Mouse (Mus musculus) layer of hippocampus, postnatal 10 days (tissue): ENCODE data around the gene Gm11214. TPM values are rescaled to one million over a fixed set of nuclear protein-coding genes. Genes with fewer than 3 reads are reported as not detected.

ENCODE experiments used
- DNase-seq, 2 experiments: peaks; one replicate each; pipeline ENCODE4 v3.0.0; 2021; ENCODE audit warnings: low spot score in 2 of 2
- total RNA-seq, 2 experiments: library from RNA; stranded (reverse); gene quantifications; 2 replicates each; pipeline ENCODE4 v1.2.3; 2021

Gm11214 gene
- total RNA-seq, 2 experiments from 2014 or later: not detected

DNA sequence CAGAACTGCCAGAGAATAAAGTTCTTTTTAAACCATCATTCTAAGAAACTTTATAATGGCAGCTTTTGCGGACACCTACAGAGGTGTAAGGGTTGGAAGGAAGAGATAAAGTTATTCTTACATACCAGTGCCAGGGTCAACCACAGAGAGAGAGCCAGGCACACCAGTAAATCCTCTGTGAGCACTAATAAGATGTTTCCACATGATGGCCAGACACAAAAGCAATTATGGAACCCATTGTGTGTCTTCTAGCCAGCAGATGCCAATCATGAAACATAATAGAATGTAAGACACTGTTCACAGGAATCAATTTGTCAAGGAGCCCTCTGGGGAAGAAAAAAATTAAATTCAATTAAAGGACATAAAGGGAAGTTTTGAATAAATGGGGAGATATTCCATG, 1.8 kb downstream of the Gm11214 start:
- no peak for DNase-seq

DNA sequence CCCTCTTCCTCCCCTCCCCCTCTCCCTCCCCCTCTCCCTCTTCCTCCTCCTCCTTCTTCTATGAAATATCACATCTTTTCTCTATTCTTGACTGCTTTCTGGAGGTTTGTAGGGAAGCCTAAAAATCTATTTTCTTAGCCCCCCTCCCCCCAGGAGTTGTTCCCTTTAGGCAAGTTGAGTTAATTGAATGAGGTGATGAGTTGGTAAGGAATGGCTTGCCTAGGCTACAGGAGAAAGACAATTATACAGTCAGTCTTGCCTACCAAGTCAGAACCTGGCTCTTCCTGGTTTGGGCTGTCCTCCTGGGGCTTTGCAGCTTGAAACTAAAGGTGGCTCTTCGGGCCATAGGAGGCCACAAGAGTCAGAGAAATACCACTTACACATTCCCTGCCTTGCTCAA, 3.4 kb downstream of the Gm11214 start:
- no peak for DNase-seq

DNA sequence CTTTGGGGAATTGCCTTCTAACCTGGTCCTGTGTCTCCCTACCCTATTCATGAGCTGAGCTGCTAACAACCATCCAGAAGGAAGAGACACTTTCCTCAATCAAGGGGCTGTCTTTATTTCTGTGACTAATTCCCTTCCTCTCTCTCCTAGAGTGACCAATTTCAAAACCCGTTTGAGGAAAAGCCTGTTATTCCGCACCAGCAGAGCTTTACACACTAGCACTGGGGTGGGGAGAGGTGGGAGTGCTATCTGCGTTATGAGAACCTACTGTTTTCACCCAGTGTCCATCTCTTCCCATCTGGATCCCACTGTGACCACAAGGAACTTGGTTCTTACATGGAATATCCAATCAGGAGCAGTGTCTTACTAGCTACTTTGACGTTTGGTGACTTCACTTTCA, 4.1 kb downstream of the Gm11214 start:
- DNase-seq: no peak

DNA sequence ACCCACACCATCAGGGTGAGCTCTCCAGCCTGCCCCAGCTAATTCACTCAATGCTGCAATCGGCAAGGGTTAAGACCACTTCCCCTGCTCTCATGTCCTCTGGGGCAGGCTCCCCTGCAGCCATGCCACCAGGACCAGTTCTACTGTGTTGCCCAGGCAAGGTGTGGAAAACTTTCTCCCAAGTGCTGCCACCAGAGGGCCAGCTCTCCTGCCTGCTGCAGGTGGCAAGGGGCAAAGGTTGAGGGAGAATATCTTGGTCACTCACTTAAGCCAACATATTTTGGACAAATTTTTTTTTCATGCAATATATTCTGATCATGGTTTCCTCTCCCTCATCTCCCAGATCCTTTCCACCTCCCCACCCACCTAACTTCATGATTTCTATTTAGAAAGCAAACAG, 8.8 kb downstream of the Gm11214 start:
- no peak for DNase-seq

DNA sequence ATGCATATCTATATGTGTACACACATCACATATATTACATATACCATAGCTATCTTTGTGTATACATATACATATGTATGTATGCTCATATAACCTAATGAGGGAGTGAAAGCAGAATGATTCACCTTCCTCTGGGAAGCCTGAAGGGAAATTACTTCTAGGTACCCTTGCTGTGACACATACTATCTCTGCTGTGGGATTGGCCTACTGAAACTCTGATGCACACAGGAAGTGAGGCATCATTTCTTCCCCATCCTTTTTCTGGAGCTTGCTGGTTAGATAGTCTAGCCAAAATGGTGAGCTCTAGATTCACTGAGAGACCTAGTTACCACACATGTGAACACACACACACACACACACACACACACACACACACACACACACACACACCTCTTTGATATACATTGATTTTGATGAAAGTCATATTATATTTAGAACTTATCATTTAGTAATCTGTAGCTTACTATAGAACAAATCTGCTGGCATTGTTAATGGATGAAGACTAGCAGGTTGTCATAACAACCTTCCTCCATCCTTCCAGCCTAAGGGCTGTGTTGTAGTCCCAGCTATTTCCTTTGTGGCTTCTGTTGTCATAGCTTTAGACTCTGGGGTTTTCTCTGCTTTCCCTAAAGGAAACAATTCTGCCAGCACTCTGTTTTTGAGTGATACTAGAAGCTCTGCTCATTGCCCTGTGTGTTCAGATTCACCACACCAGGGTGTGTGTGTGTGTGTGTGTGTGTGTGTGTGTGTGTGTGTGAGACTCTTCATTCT, 19.0 kb downstream of the Gm11214 start:
- DNase-seq: no peak

DNA sequence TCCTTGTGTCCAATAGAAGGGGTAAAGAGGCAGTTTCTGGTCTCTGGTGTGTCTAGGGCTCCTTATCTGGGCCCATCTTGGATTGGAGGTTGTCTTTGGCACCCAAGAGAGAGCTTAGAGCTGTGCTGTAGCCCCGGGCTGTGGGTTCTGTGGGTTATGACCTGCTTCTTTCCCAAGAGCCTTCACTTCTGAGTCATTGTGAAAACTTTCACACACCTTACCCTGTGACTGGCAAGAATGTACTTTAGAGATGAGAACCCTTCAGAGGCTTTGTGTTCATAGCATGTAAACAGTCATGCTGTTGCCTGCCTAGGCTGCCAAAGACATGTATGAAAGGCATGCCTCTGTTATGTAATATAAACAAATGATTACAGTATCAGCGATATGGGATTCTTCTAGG, 23.3 kb downstream of the Gm11214 start:
- DNase-seq: no peak

DNA sequence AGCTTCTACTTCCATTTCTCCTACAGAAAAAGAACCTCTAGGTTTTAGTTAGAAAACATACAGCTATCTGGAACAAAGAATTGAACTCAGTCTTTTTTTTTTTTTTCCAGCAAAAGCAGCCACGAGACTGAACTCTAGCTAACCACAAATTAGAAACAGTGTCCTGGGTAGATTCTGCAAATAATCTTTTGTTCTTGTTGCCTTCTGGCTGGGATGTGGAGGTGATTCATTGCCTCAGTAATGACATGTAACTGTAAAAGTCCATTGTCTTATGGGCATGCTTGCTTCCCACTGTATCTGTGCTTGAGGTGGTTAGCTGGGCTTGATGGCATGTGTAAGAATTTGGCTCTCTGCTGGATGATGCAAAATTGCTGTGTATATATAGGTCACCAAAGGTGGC, 24.6 kb downstream of the Gm11214 start:
- DNase-seq: no peak

DNA sequence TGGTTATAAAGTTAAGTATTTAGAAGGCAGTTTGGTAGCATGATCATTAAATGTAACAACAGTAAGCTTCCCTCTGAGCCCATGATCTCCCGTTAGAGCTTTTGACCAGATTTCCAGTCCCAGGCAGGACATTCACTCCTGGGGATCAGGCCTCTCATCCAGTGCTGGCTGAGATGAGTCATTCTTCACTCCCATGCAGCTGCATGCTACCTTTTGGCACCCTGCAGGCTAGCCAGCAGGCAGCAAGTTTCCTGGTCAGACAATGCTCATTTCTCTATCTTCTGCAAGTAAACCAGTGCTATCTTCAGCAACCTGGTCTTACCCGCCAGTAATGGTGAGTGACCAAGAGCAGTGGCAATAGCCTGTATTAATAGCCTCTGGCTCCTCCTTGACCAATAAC, 30.0 kb downstream of the Gm11214 start:
- DNase-seq: no peak

DNA sequence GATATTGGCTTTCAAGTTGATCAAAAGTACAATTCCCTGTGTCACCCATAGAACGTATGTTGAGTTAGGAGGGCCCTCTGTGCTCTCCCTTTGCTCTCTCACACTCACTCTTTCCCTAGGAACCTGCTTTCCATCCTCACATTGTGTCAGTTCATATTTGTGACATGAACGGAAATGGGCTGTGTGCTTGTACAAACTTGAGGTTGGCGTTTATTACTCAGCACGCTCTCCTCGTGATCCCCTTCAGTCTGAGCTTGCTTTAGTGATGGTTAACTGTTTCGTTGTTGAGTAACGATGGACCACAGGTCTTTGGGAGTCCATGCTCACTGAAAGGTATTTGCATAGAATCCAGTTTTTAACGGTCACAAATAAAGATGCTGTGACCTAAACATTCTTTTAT, 36.1 kb downstream of the Gm11214 start:
- no peak for DNase-seq

DNA sequence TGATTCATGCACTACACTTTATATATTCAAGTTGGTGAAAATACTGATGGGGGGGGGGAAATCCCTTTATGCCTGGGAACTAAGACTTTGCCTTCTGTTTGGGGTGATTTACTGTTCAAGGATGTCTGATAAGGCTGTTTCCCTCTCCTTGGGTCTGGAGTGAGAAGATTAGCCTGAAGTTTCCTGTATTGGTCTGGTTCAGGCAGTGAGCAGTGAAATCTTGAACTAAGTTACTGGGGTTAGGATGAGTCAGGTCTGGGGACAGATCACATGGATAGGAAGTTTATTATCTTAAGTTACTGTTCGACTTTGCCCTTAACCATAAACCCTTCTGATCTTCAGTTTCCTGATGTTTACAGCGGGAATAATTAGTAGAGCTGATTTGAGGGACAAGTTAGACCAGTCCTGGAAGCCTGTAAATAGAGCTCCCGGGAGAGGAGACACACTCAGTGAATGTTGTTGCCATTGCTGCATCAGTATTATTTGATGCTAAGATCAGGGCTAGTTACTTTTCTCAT, 37.6 kb downstream of the Gm11214 start:
- DNase-seq: no peak

DNA sequence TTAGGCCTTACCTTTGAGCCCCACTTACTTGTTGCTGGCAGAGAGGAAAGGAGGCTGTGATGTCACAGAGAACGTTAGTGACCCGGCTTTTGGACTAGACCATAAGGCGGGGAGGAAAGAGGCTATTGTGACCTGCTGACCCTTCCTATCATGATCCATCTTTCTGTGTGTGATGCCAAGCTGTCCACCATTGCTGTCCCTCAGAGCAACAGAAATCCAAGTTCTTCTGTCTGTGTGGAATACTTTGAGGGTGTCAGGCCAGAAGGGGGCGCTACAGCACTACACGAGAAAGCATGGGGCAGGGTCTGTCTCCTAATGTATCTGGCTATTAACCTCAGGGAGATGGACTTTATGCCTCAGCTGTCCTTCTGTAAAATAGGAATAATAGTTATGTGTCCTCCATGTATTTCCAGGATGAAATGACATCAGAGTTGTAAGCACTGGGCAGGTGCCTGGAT, 40.8 kb downstream of the Gm11214 start, which contains the start of gene Tex48:
Gene Tex48, minus strand, starts transcription at position 51 of the 458 bp plus-strand sequence.
- DNase-seq: no peak

DNA sequence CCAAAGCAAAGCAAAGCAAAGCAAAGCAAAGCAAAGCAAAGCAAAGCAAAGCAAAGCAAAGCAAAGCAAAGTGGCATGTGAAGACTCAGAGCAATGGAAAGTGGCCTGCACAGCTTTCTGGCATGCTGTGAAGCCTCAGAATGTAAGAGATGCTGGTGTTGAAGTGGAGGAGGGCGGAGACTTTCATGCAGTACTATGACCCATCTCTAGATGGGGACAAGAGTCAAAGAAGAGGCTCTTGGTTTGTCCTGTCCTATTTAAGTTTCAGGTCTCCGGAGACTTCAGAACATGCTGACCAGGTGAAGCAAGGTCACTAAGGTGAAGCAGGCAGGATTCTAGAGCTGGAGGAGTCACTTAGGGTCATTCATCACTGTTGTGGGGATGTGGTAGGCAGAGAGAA, 41.3 kb downstream of the Gm11214 start:
- no peak for DNase-seq

Other genes starting within 250 kb of the Gm11214 start
- gene Whrn, start 167.4 kb downstream of the Gm11214 start, total RNA-seq: 10 to 100 TPM; 23.8 to 29.4 TPM
- 100 to 1,000 TPM; 131 to 135 TPM for gene Atp6v1g1, start 118.6 kb downstream of the Gm11214 start, total RNA-seq
- gene Tmem268, start 104.6 kb downstream of the Gm11214 start, total RNA-seq: 1 to 10 TPM; 6.8 to 7.0 TPM
- not detected for gene Gm11213, start 58.1 kb downstream of the Gm11214 start, total RNA-seq
- gene Tex48, start 41.0 kb downstream of the Gm11214 start, total RNA-seq: not detected
- gene Tnfsf15, start 81.7 kb upstream of the Gm11214 start, total RNA-seq: not detected
- gene Tnfsf8, start 198.0 kb upstream of the Gm11214 start, total RNA-seq: not detected